ENCODE assay signal across 11 mouse cellular contexts in the genomic region with DNA sequence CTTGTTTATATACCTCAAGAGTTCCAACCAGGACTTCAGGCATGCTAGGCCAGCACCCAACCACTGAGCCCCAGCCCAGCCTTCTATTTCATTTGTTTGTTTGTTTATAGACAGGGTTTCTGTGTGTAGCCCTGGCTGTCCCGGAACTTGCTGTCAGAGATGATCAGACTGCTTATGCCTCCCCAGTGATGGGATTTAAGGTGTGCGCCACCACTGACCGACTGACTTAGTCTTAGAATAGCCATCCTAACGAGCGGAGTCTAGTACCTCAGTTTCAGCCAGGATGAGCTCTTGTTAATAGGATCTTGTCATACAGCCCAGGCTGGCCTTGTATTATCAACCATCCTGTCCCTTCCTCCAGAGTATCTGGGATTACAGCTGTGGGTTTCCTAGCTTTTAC. TPM values are rescaled to one million over a fixed set of nuclear protein-coding genes. Genes with fewer than 3 reads are reported as not detected.
DNase-seq lines count a peak whose midpoint lies in the region; ATAC-seq and TF ChIP-seq lines count a peak whose summit lies in the region.
"Had no signal": no experiment of that assay in that cellular context is flagged by ENCODE, and none has a peak within 500 bp of the region (broad histone marks: within the 10 kb centered on the region; RNA-seq: fewer than 3 reads in every experiment).

No protein-coding gene starts in this region.

- TF ChIP-seq CTCF in hindbrain, postnatal 0 days (IDR thresholded peaks at IDR 0.05; ENCODE audit: low read depth): no peak
- no peak for TF ChIP-seq CTCF in lung, postnatal 0 days (IDR thresholded peaks at IDR 0.05)

- no peaks in the 10 kb centered on the region for H3K36me3 ChIP-seq in hindbrain, postnatal 0 days (ENCODE audit: insufficient read depth, low read length)
- no peaks in the 10 kb centered on the region for H3K36me3 ChIP-seq in hindbrain, embryonic 10.5 days
- no peaks in the 10 kb centered on the region for H3K36me3 ChIP-seq in lung, postnatal 0 days (ENCODE audit: insufficient read depth, low read length)
- H3K36me3 ChIP-seq in liver, embryonic 11.5 days (ENCODE audit: control insufficient read depth, insufficient read depth, low read length): no peaks in the 10 kb centered on the region
- H3K36me3 ChIP-seq in stomach, embryonic 16.5 days (ENCODE audit: control insufficient read depth, insufficient read depth, low read length): no peaks in the 10 kb centered on the region

- H3K4me2 ChIP-seq in hindbrain, postnatal 0 days (ENCODE audit: low read depth, low read length): peak overlapping the region; percentile 63; the same call in 1 of the 2 replicates
- H3K4me2 ChIP-seq in lung, postnatal 0 days (replicated peaks; ENCODE audit: low read depth, low read length): peak overlapping the region; percentile 68
- H3K4me2 ChIP-seq in liver, embryonic 11.5 days: peak overlapping the region; percentile 66
- peak overlapping the region; percentile 15; the same call in 1 of the 2 replicates for H3K4me2 ChIP-seq in stomach, embryonic 16.5 days (ENCODE audit: low read depth, low read length)

- H3K9ac ChIP-seq in hindbrain, postnatal 0 days (replicated peaks; ENCODE audit: low read length): no peak overlapping the region
- no peak overlapping the region for H3K9ac ChIP-seq in lung, postnatal 0 days (replicated peaks; ENCODE audit: low read depth)
- no peak overlapping the region for H3K9ac ChIP-seq in liver, embryonic 11.5 days (ENCODE audit: low read depth, low read length)
- H3K9ac ChIP-seq in stomach, embryonic 16.5 days (ENCODE audit: low read length): no peak overlapping the region

- H3K27me3 ChIP-seq in hindbrain, postnatal 0 days (ENCODE audit: insufficient read depth, low read length): peaks cover 19% of the 10 kb centered on the region
- peaks cover 61% of the 10 kb centered on the region for H3K27me3 ChIP-seq in hindbrain, embryonic 10.5 days (ENCODE audit: insufficient read depth, poor library complexity, severe bottlenecking)
- H3K27me3 ChIP-seq in lung, postnatal 0 days (replicated peaks; ENCODE audit: insufficient read depth, low read length): peaks cover 16% of the 10 kb centered on the region
- H3K27me3 ChIP-seq in liver, embryonic 11.5 days (replicated peaks; ENCODE audit: control insufficient read depth, insufficient read depth, low read length): peaks cover 33% of the 10 kb centered on the region
- peaks cover 28% of the 10 kb centered on the region for H3K27me3 ChIP-seq in stomach, embryonic 16.5 days (ENCODE audit: control insufficient read depth, insufficient read depth, low read length)

- H3K4me1 ChIP-seq in hindbrain, postnatal 0 days (ENCODE audit: insufficient read depth, low read length): no peaks in the 10 kb centered on the region
- peaks cover 19% of the 10 kb centered on the region for H3K4me1 ChIP-seq in hindbrain, embryonic 10.5 days (replicated peaks)
- 0 out of 2 replicates have a peak, but pooled peaks cover 6% of the 10 kb centered on the region for H3K4me1 ChIP-seq in lung, postnatal 0 days (ENCODE audit: insufficient read depth, low read depth, low read length)
- H3K4me1 ChIP-seq in liver, embryonic 11.5 days (replicated peaks; ENCODE audit: control insufficient read depth, insufficient read depth, low read length): no peaks in the 10 kb centered on the region; the same call in 1 of the 2 replicates
- 0 out of 2 replicates have a peak, but pooled peaks cover 7% of the 10 kb centered on the region for H3K4me1 ChIP-seq in stomach, embryonic 16.5 days (ENCODE audit: control insufficient read depth, insufficient read depth, low read length)

- no peak for DNase-seq in hindbrain, postnatal 0 days (ENCODE audit: low spot score)
- DNase-seq in hindbrain, embryonic 10.5 days (ENCODE audit: low spot score): no peak
- DNase-seq in lung, postnatal 0 days (ENCODE audit: low spot score): no peak
- DNase-seq in lung, postnatal 10 days: no peak
- no peak for DNase-seq in liver, embryonic 11.5 days (ENCODE audit: low spot score)
- DNase-seq: adrenal gland, postnatal 36 days; cerebellum, adult 18-20 months; right cerebral cortex, postnatal 25 days had no signal

- H3K4me3 ChIP-seq in hindbrain, postnatal 0 days (ENCODE audit: low read length): no peak overlapping the region
- no peak overlapping the region for H3K4me3 ChIP-seq in hindbrain, embryonic 10.5 days
- peak overlapping the region; percentile 56 for H3K4me3 ChIP-seq in lung, postnatal 0 days (ENCODE audit: low read depth, low read length)
- H3K4me3 ChIP-seq in liver, embryonic 11.5 days (ENCODE audit: low read depth, low read length): 0 out of 2 replicates have a peak overlapping the region, but pooled peaks have one; percentile 51
- H3K4me3 ChIP-seq in stomach, embryonic 16.5 days (replicated peaks; ENCODE audit: low read length): peak overlapping the region; percentile 52
- H3K4me3 ChIP-seq: megakaryocyte, embryonic 14.5 days had no signal

- no peak for TF ChIP-seq EP300 in lung, postnatal 0 days (IDR thresholded peaks at IDR 0.05)

- no peak overlapping the region for H3K27ac ChIP-seq in hindbrain, postnatal 0 days
- no peak overlapping the region for H3K27ac ChIP-seq in hindbrain, embryonic 10.5 days
- H3K27ac ChIP-seq in lung, postnatal 0 days (ENCODE audit: low read length): no peak overlapping the region; the same call in 1 of the 2 replicates
- no peak overlapping the region for H3K27ac ChIP-seq in liver, embryonic 11.5 days (ENCODE audit: low read depth, low read length)
- no peak overlapping the region for H3K27ac ChIP-seq in stomach, embryonic 16.5 days (ENCODE audit: low read length)

- no peak for ATAC-seq in hindbrain, postnatal 0 days
- no peak for ATAC-seq in lung, postnatal 0 days
- ATAC-seq in liver, embryonic 11.5 days (replicated peaks; ENCODE audit: low FRiP score): no peak
- no peak for ATAC-seq in stomach, embryonic 16.5 days (ENCODE audit: insufficient read depth, low FRiP score)
- ATAC-seq in monocyte, adult 5-6 weeks (replicated peaks; ENCODE audit: insufficient number of reproducible peaks, low FRiP score, low TSS enrichment, poor library complexity, severe bottlenecking): no peak

- no peaks in the 10 kb centered on the region for H3K9me3 ChIP-seq in hindbrain, postnatal 0 days (ENCODE audit: low read length)
- H3K9me3 ChIP-seq in hindbrain, embryonic 10.5 days: no peaks in the 10 kb centered on the region
- H3K9me3 ChIP-seq in lung, postnatal 0 days (ENCODE audit: low read length): no peaks in the 10 kb centered on the region
- no peaks in the 10 kb centered on the region for H3K9me3 ChIP-seq in liver, embryonic 11.5 days (ENCODE audit: control insufficient read depth, low read length)
- H3K9me3 ChIP-seq in stomach, embryonic 16.5 days (replicated peaks; ENCODE audit: control insufficient read depth, low read length): no peaks in the 10 kb centered on the region

- whole genome bisulfite sequencing in hindbrain, postnatal 0 days: 92% methylated on average over 5 of the region's 5 CpGs
- 82% methylated on average over 5 of the region's 5 CpGs for WGBS in hindbrain, embryonic 10.5 days
- WGBS in lung, postnatal 0 days: 79% methylated on average over 5 of the region's 5 CpGs
- 86% methylated on average over 5 of the region's 5 CpGs for WGBS in liver, embryonic 11.5 days
- 85% methylated on average over 5 of the region's 5 CpGs for WGBS in stomach, embryonic 16.5 days

RNA-seq across cellular contexts. Expression of a gene that starts 1.8 kb away (rescaled TPM):
- 4.2 and 6.6 TPM in 2 replicates for total RNA-seq in hindbrain, postnatal 0 days (2014; rRNA removed)
- polyA plus RNA-seq in hindbrain, postnatal 0 days (2015; fragmentation: Nextera tagmentation; extraction: Ambion mirVana): 1.1 TPM in 2 replicates
- 0.64 and 0.72 TPM in 2 replicates for polyA plus RNA-seq in hindbrain, embryonic 10.5 days (2016; fragmentation: Nextera tagmentation; extraction: Ambion mirVana)
- polyA plus RNA-seq in lung, postnatal 0 days (2015; fragmentation: Nextera tagmentation; extraction: Ambion mirVana): 4.0 and 4.6 TPM in 2 replicates
- 1.9 and 2.0 TPM in 2 replicates for polyA plus RNA-seq in liver, embryonic 11.5 days (2014; fragmentation: Nextera tagmentation; extraction: Ambion mirVana)
- polyA plus RNA-seq in stomach, embryonic 16.5 days (2015; fragmentation: Nextera tagmentation; extraction: Ambion mirVana): 1.5 and 2.2 TPM in 2 replicates
- total RNA-seq in monocyte, adult 5-6 weeks (2017): not detected in 3 replicates

RNA-seq across cellular contexts. Expression of a gene that starts 35.0 kb away (rescaled TPM):
- 56.6 and 62.1 TPM in 2 replicates for total RNA-seq in hindbrain, postnatal 0 days (2014; rRNA removed)
- polyA plus RNA-seq in hindbrain, postnatal 0 days (2015; fragmentation: Nextera tagmentation; extraction: Ambion mirVana): 151 TPM in 2 replicates
- 85.9 and 87.8 TPM in 2 replicates for polyA plus RNA-seq in hindbrain, embryonic 10.5 days (2016; fragmentation: Nextera tagmentation; extraction: Ambion mirVana)
- polyA plus RNA-seq in lung, postnatal 0 days (2015; fragmentation: Nextera tagmentation; extraction: Ambion mirVana): 213 and 222 TPM in 2 replicates
- polyA plus RNA-seq in liver, embryonic 11.5 days (2014; fragmentation: Nextera tagmentation; extraction: Ambion mirVana): 240 and 250 TPM in 2 replicates
- polyA plus RNA-seq in stomach, embryonic 16.5 days (2015; fragmentation: Nextera tagmentation; extraction: Ambion mirVana): 218 and 228 TPM in 2 replicates
- total RNA-seq in monocyte, adult 5-6 weeks (2017): 44.9 to 78.1 TPM (median 60.4 TPM) in 3 replicates

Comparison
In these comparisons a context has a peak if more than half of its experiments do, and no peak if none do; other contexts are left out.
1. H3K4me2 ChIP-seq: peak in every context shown above with its lines; median percentile 68 in lung, postnatal 0 days; 66 in liver, embryonic 11.5 days; 63 in hindbrain, postnatal 0 days; 15 in stomach, embryonic 16.5 days.
2. H3K4me3 ChIP-seq: peak in lung, postnatal 0 days (single experiment), liver, embryonic 11.5 days (single experiment) and stomach, embryonic 16.5 days (single experiment); none in hindbrain, postnatal 0 days (single experiment) and hindbrain, embryonic 10.5 days (single experiment).